Mouse (Mus musculus): ENCODE results near the gene Akt3. TPM values are rescaled to one million over a fixed set of nuclear protein-coding genes. Genes with fewer than 3 reads are reported as not detected.

Akt3 gene
- polyA plus RNA-seq, 1 experiment from 2014 or later: 4.9 TPM

DNA sequence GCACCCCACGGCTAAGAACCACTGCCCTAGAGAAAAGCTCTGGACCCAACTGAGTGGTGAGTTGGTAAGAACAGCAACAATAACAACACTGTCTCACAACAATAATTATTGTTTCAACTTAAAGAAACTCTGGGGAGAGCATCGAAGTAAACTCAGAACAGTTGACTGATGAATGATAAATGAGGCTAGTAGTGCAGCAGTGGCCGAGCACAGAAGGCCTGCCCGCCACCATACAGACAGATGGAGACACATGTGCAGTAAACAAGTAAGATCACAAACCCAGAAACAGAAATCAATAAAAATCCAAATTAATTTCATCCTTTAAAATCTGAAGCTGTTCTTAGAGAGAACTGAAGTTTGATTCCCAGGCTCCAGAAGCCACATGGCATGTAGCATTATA is 217.9 kb downstream of the Akt3 start:
- ATAC-seq (replicated peaks; ENCODE audit: low FRiP score): no peak
- WGBS: 64% methylated on average over 4 of the region's 4 CpGs
- no peak overlapping the region for H3K27ac ChIP-seq

DNA sequence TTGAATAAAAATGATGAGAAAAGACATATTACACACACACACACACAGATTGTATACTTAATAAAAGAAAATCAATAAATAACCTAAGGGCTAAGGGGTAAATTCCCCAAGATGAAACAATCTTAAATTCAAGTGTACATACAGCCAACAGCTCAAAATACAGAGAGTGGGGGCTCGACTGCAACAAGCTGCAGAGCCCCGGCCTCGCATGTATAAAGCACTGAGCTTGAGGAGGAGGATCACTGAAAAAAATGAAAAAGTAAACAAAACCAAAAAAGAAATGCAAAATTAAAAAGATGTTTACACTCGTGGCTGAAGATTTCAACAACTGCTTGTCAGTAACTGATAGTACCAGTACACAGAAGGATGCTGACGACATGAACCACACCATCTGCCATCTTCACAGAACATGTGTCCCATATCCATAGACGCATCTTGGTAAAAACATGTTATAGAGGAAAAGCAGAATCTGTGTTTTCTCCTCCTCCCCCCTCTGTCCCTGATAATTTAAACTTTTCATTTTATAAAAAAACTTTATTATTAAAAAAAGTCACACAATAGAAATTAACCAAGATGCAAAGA is 218.8 kb downstream of the Akt3 start:
- Histone ChIP-seq H3K4me1 (no peaks in the 10 kb centered on the region), H3K36me3 (no peaks in the 10 kb centered on the region), H3K9me3 (replicated peaks) (no peaks in the 10 kb centered on the region), H3K9ac (no peak overlapping the region), H3K27me3 (no peaks in the 10 kb centered on the region), H3K27ac (no peak overlapping the region), H3K4me3 (replicated peaks) (no peak overlapping the region), H3K4me2 (no peak overlapping the region)
- no peak for ATAC-seq (replicated peaks; ENCODE audit: low FRiP score)
- WGBS: 80% methylated on average over 6 of the region's 6 CpGs

More for the DNA sequence above, 217.9 kb downstream of the Akt3 start:
- Histone ChIP-seq H3K36me3 (no peaks in the 10 kb centered on the region), H3K9ac (no peak overlapping the region), H3K27me3 (no peaks in the 10 kb centered on the region), H3K4me2 (no peak overlapping the region), H3K4me1 (no peaks in the 10 kb centered on the region), H3K9me3 (replicated peaks) (no peaks in the 10 kb centered on the region), H3K4me3 (replicated peaks) (no peak overlapping the region)

DNA sequence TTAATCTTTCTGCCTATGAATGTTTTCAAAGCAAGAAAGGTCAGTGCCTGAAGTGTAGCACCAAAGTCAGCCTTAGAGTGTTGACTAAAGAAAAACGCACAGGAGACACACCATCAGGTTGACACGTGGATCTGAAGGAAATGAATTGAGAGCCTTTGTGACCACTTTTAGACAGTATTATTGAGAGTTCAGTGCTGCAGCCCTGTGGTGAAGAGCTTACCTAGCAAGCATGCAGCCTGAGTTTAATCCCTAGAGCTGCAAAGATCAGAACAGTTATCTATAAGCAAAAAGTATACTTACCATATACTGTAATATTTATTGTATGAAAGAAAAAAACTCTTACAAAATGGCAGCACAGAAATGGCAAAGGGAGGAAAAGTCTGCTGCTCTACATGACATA is 219.6 kb downstream of the Akt3 start:
- Histone ChIP-seq H3K9ac (no peak overlapping the region), H3K4me3 (replicated peaks) (no peak overlapping the region), H3K4me2 (no peak overlapping the region), H3K27ac (no peak overlapping the region), H3K27me3 (no peaks in the 10 kb centered on the region), H3K9me3 (replicated peaks) (no peaks in the 10 kb centered on the region), H3K4me1 (no peaks in the 10 kb centered on the region), H3K36me3 (no peaks in the 10 kb centered on the region)
- 51% methylated on average over 2 of the region's 2 CpGs for WGBS
- no peak for ATAC-seq (replicated peaks; ENCODE audit: low FRiP score)

DNA sequence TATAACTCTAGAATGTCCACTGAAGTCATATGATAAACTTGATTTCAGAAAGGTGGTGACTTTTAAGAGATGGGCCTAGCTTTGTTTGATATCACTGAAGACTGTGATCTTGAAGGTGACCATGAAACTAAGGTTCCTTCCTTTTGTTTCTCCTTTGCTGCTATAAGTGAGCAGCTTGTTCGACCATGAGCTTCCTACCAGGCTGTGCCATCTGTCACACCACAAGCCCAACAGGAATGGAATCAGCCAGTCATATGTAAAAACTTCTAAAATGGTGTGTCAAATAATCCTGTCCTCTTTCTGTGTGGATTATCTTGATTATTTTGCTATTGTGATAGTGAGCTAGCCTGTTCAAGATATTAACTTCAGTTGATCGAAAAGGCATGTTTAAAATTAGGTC is 222.5 kb downstream of the Akt3 start:
- no peaks in the 10 kb centered on the region for H3K9me3 ChIP-seq (replicated peaks)
- H3K27me3 ChIP-seq: no peaks in the 10 kb centered on the region
- H3K36me3 ChIP-seq: no peaks in the 10 kb centered on the region
- H3K4me1 ChIP-seq: no peaks in the 10 kb centered on the region
- WGBS: 86% methylated on average over 2 of the region's 2 CpGs
- H3K4me2 ChIP-seq: no peak overlapping the region
- no peak for ATAC-seq (replicated peaks; ENCODE audit: low FRiP score)
- no peak overlapping the region for H3K9ac ChIP-seq
- H3K4me3 ChIP-seq (replicated peaks): no peak overlapping the region
- no peak overlapping the region for H3K27ac ChIP-seq

DNA sequence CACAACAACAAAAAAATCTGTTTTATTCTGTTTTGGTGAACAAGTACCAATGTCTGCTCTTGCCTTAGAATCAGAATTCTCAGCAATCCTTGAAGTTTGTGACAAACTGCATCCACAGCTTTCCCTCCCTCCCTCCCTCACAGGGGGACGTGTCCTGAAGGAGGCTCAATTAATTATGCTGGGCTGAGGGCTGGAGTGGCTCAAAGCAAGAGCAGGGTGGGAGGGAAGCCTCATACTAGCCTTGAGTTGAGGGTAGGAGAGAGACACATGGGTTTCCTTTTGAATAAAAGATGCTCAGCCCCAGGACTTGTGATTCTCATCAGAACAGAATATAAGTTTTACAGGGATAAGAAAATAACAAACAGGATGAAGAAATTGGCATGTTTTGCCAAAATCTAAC is 225.8 kb downstream of the Akt3 start:
- no peaks in the 10 kb centered on the region for H3K4me1 ChIP-seq
- no peak overlapping the region for H3K4me3 ChIP-seq (replicated peaks)
- H3K27ac ChIP-seq: no peak overlapping the region
- 13% methylated on average over 1 of the region's 1 CpGs for WGBS
- ATAC-seq (replicated peaks; ENCODE audit: low FRiP score): no peak
- no peaks in the 10 kb centered on the region for H3K36me3 ChIP-seq
- no peak overlapping the region for H3K4me2 ChIP-seq
- H3K9ac ChIP-seq: no peak overlapping the region
- H3K9me3 ChIP-seq (replicated peaks): no peaks in the 10 kb centered on the region
- H3K27me3 ChIP-seq: no peaks in the 10 kb centered on the region

DNA sequence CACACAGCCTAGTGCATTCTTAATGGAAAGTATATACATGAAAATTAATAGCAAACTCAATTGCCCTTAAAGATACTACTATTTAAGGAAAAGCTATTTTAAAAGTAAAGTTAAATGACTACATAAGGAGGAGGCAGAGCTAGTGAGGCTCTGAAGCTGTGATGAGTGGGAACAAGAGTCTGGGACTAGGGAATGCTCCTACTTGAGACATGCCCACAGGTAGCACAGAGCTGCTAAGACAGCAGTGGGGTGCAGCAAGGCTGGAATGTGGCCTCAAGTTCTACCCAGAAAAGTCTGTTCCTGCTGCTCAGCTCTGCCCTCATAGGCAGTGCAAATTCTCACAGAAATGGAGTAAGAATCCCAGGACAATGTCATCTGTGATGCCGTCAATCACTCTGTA is 226.8 kb downstream of the Akt3 start:
- ATAC-seq (replicated peaks; ENCODE audit: low FRiP score): no peak
- WGBS: 84% methylated on average over 1 of the region's 1 CpGs
- Histone ChIP-seq H3K27ac (no peak overlapping the region), H3K27me3 (no peaks in the 10 kb centered on the region), H3K36me3 (no peaks in the 10 kb centered on the region), H3K9me3 (replicated peaks) (no peaks in the 10 kb centered on the region), H3K9ac (no peak overlapping the region), H3K4me3 (replicated peaks) (no peak overlapping the region), H3K4me2 (no peak overlapping the region), H3K4me1 (no peaks in the 10 kb centered on the region)

DNA sequence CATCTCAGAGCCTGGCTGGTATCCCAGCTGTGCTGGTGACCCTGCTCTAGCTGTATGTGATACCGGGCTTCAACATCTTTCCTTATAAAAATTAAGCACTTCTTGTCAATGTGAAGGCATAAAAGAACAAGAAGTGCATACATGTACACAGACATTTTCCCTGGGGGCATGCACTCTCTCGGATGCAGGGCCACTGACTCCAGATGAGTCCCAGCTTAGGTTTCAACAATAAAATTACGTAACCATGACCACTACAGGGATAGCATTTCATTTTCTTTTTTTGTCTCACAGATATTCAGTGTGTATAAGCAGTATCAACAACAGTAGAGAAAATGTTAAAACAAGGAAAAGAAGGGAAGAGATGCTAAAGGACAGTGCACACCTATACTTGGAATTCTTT is 227.3 kb downstream of the Akt3 start:
- no peaks in the 10 kb centered on the region for H3K9me3 ChIP-seq (replicated peaks)
- 47% methylated on average over 3 of the region's 3 CpGs for WGBS
- H3K4me1 ChIP-seq: no peaks in the 10 kb centered on the region
- no peak overlapping the region for H3K4me3 ChIP-seq (replicated peaks)
- H3K9ac ChIP-seq: no peak overlapping the region
- H3K27ac ChIP-seq: no peak overlapping the region
- H3K36me3 ChIP-seq: no peaks in the 10 kb centered on the region
- no peaks in the 10 kb centered on the region for H3K27me3 ChIP-seq
- ATAC-seq (replicated peaks; ENCODE audit: low FRiP score): no peak
- no peak overlapping the region for H3K4me2 ChIP-seq

DNA sequence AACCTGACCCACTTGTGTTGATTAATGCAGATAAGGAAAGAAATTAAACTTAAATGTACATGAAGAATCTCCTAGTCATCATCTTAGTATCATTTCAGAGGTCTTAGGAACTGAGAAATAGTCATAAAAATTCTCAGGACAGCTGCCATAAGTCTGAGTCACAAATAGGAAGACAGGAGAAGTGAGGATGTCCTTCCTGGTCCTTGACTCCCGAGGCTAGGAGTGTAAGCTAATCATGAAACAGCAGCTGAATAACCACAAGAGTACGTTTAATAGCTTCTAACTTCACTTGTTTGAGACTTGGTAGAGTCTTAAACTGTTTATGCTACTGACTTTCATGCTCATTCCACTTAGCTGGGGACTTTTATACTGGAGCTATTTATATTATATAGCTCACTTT is 229.0 kb downstream of the Akt3 start:
- no peak overlapping the region for H3K4me3 ChIP-seq (replicated peaks)
- H3K4me1 ChIP-seq: no peaks in the 10 kb centered on the region
- H3K9me3 ChIP-seq (replicated peaks): no peaks in the 10 kb centered on the region
- H3K36me3 ChIP-seq: peaks cover 6% of the 10 kb centered on the region
- no peak overlapping the region for H3K9ac ChIP-seq
- H3K27ac ChIP-seq: no peak overlapping the region
- no peak for ATAC-seq (replicated peaks; ENCODE audit: low FRiP score)
- H3K27me3 ChIP-seq: no peaks in the 10 kb centered on the region
- 79% methylated on average over 2 of the region's 2 CpGs for WGBS
- no peak overlapping the region for H3K4me2 ChIP-seq

DNA sequence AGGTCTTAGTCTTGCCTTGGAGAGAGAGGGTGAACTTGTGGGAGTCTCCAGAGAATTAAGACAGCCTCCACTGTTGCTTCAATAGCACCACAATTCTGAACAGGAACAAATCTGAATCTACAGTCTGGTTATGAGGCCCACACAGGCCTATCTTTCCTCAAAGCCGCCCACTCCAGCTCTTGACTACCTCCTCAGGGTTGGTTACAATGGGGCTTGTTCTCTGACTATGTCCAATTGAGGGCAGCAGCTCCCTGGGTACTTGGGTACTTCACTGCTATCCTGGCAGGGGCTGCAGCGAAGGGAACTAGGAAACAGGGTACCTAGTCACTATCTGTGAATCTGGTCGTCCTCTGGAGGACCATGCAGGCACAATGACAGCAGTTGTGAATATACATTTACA is 230.3 kb downstream of the Akt3 start:
- Histone ChIP-seq H3K4me1 (no peaks in the 10 kb centered on the region), H3K9ac (no peak overlapping the region), H3K4me2 (no peak overlapping the region), H3K36me3 (peaks cover 15% of the 10 kb centered on the region), H3K9me3 (replicated peaks) (no peaks in the 10 kb centered on the region), H3K4me3 (replicated peaks) (no peak overlapping the region), H3K27ac (no peak overlapping the region), H3K27me3 (no peaks in the 10 kb centered on the region)
- ATAC-seq (replicated peaks; ENCODE audit: low FRiP score): no peak
- WGBS: 94% methylated on average over 3 of the region's 3 CpGs

DNA sequence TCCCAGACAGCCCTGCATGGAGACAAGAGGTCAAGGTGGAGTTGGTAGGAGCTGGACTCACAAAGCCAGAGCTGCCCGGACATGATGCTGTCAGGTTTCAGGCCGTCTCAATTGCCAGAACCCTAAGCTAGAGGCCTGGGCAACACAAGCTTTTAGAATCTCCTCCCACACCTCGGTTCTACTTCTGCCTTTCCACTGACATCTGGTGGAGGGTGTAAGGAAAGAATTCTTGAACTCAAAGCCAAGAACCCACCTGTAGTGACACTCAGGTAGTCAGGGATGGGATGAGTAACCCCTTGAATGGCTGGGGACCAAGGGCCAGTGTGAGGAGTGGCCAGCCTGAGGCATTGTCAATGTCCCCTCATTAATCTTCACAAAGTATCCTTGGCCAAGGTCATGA is 235.3 kb downstream of the Akt3 start:
- H3K4me3 ChIP-seq (replicated peaks): no peak overlapping the region
- 50% methylated on average over 3 of the region's 3 CpGs for WGBS
- no peaks in the 10 kb centered on the region for H3K9me3 ChIP-seq (replicated peaks)
- no peak for ATAC-seq (replicated peaks; ENCODE audit: low FRiP score)
- no peak overlapping the region for H3K27ac ChIP-seq
- no peak overlapping the region for H3K9ac ChIP-seq
- no peaks in the 10 kb centered on the region for H3K4me1 ChIP-seq
- H3K27me3 ChIP-seq: no peaks in the 10 kb centered on the region
- no peak overlapping the region for H3K4me2 ChIP-seq
- H3K36me3 ChIP-seq: peaks cover 15% of the 10 kb centered on the region

DNA sequence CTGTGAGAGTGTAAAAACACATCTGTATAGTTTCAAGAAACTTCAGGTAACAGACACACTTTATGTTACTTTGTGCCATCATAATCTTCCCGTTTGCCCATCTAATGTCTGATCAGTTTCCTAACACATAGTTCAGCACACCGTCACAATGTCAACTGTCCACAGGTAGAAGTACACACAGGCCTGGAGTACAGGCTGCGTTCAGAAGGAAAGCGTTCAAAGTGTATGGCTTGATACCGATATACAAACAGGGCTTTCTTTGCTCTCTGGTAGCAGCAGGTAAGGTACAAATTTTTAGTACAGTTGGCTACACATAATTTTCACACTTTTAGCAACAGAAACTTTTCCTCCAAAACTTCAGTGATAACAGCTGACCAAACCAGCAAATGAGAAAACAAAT is 238.3 kb downstream of the Akt3 start:
- Histone ChIP-seq H3K27ac (no peak overlapping the region), H3K4me2 (no peak overlapping the region), H3K4me3 (replicated peaks) (no peak overlapping the region), H3K9ac (no peak overlapping the region), H3K9me3 (replicated peaks) (no peaks in the 10 kb centered on the region), H3K27me3 (no peaks in the 10 kb centered on the region), H3K4me1 (peaks cover 8% of the 10 kb centered on the region), H3K36me3 (peaks cover 10% of the 10 kb centered on the region)
- ATAC-seq (replicated peaks; ENCODE audit: low FRiP score): no peak
- WGBS: 98% methylated on average over 5 of the region's 5 CpGs

DNA sequence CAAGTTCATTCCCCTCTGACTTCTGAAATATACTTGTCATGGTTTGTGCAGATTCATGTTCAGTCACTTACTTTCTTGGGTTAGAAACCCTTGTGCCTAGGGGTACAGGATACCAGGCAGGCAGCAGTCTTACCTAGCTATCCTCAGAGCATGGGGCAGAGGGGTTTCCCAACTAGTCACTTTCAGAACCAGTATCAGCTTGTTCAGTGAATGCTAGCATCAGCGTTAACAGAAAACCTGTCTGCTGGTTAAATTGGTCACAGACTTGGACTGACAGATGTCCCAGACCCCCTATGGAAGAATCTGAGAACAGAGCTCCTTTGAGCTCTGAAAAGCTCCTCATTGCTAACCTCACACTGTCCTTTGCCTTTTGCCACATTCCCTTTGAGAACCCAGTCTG is 239.3 kb downstream of the Akt3 start:
- peaks cover 12% of the 10 kb centered on the region for H3K4me1 ChIP-seq
- no peak overlapping the region for H3K27ac ChIP-seq
- no peak overlapping the region for H3K4me2 ChIP-seq
- no peaks in the 10 kb centered on the region for H3K9me3 ChIP-seq (replicated peaks)
- no peaks in the 10 kb centered on the region for H3K27me3 ChIP-seq
- H3K4me3 ChIP-seq (replicated peaks): no peak overlapping the region
- no peak for ATAC-seq (replicated peaks; ENCODE audit: low FRiP score)
- 93% methylated on average over 1 of the region's 1 CpGs for WGBS
- H3K36me3 ChIP-seq: peaks cover 7% of the 10 kb centered on the region
- H3K9ac ChIP-seq: no peak overlapping the region

DNA sequence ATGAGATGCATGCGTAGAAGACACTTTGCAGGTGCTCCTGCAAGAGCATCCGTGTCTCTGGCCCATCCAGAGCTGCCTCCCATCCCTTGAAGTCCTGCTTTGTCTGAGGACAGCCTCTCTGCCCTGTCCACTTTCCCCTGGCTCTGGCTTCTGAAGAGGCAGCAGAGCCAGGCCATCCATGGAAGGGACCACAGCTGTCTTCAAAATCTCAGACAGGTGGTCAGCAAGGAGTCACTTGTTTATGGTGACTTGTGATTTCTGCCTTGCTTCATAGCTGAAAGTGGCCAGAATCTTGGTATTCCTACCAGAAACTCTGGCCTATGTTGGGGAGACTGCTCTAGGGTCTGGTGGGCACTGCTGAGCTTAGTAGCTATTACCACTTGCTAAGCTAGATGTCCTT is 241.3 kb downstream of the Akt3 start:
- H3K27me3 ChIP-seq: no peaks in the 10 kb centered on the region
- no peak for ATAC-seq (replicated peaks; ENCODE audit: low FRiP score)
- 88% methylated on average over 2 of the region's 2 CpGs for WGBS
- H3K4me3 ChIP-seq (replicated peaks): no peak overlapping the region
- H3K27ac ChIP-seq: no peak overlapping the region
- H3K9ac ChIP-seq: no peak overlapping the region
- H3K36me3 ChIP-seq: no peaks in the 10 kb centered on the region
- no peak overlapping the region for H3K4me2 ChIP-seq
- H3K4me1 ChIP-seq: peaks cover 12% of the 10 kb centered on the region
- H3K9me3 ChIP-seq (replicated peaks): no peaks in the 10 kb centered on the region
